Mouse (Mus musculus) right cerebral cortex, postnatal 10 days (tissue): ENCODE data around the gene B4galnt4.

Source experiments
- DNase-seq, 2 experiments: peaks; one replicate each; pipeline ENCODE4 v3.0.0; 2021; ENCODE audit warnings: low spot score in 2 of 2

The B4galnt4 gene

DNA sequence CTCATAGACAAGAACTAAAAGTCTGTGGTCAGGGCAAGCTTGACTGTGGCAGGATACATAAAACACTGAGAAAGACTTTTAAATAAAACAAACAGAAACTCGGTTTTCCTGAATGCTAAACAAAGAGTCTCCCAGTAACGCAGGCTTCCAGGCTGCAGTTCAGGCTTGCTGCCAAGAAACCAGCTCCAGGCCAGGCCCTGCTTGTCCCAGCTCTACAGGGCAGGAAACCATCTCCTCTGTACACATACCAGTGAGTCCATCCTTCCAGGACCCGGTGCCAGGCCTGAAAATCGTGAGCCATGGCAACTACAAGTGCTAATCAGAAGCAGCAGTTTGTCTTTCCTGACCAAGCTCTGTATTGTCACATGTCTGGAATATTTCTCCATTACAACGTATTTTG lies 19.2 kb upstream of the B4galnt4 start:
- peak; percentile 69 to 74 for DNase-seq

DNA sequence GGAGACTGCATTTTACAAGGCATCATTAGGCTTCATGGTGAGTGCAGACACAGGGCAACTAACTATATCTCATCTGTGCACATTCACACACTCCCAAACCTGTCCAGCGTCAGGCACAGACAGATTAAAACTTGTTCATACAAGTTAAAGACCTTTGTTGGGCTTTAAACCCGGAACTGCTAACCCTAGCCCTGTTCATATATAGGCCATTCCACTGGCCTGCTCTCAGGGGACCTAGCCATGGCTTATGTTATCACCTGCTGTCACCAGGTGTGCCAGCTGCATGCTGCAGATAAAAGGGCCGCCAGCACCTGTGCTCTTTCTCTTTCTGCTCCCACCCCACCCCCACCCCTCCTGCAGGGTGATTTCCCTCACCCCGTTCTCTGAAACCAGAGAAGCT lies 18.4 kb upstream of the B4galnt4 start:
- no peak for DNase-seq

DNA sequence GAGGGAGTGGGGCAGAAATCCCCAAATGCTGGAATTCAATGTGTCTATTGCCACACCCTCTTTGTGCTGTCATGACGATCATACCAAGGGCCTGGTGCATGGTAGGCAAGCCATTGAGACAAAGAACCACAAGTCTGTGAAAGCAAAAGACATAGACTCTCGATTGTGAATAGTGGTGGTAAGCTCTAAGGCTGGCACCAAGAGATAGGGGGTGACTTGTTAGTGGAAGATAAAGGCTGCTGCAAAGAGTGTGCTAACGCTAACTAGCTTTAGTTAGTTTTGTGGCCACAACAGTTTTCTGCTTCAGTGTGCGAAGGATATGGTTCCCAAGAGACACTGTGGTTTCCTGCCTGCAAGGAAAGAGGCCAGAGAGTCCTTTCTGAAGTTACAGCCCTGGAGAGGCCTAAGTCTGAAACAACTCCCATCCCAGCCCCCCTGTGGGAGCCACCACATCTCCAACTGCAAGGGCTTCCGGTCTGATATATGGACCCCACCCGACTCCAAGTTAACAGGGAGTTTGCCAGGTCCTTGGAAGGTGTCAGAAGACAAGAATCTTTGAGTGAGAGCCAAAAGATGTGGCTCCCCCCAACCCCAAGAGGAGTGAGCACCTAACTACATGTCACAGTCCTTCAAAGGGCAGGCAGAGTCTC lies 13.8 kb upstream of the B4galnt4 start:
- no peak for DNase-seq

DNA sequence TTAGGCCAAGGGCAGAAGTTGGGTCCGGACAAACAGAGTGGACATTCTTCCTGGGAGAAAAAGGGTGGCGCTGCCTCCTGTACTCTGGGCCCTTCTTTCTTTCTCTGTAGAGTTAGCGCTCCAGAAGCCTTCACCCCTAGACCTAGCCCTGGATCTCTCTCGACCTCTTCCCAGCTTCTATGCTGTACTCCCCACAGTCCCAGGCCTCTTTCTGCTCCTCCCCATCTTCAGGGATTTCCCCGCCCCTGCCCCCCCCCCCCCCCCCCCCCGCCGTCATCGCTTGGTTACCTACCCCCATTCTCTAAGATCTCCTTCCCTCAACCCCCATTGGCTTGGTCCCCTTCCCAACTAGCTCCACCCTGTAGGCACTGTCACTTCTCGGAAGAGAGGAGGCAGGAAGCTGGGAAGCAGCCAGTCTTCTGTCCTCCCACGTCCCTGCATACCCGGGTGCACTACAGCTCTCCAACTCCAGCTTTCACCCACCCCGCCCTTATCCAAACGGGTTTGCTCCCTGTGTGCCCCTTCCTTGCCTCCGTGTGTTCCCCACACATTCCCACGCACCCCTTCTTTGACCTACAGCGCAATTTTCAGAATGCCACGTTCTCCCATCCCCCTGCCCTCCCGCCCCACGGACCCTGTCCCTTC lies 13.2 kb upstream of the B4galnt4 start:
- peak; percentile 84 to 90 for DNase-seq

DNA sequence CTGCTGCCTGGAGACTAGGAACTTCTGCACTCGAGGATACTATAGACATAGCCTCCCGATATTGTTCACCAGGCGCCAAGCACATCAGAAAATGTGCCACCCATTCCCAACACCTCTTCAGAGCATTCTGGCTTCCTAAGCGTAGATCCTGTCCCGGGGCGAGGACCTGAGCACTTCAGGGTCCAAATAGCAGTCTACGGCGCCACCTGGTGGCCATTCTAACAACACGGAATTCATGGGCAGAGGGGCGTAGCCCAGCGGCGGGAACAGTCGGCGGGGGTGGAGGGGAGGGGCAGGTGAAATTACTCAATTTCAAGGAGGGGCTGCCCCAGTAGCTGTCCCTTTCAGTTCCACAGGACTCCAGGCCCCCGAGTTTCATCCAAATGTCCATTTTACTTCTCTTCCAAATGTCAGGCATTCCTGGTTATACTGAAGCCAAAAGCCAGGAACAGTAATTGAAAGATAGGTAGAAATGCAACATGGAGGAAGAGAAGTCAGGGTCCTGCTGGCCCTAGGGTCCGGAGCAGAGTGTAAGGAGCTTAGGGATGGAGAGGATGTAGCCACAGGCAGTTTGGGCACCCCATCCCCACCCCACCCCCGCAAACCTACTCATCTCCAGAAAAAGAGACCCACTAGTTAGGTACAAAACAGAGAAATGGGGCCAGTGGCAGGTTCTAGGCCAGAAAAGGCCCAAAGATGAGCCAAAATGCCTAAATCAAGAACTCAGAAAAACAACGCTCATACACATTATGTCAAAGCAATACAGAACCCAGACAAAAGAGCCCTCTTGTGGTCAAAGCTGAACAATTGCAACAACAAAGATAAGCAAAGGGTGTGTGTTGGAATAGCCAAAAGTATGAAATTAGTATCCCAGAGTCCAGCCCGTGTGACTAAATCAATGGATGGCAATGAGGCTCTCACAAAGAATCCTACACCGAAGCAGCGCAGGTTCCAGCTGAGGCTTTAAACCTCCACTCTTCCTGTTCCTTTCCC lies 12.4 kb upstream of the B4galnt4 start:
- DNase-seq = peak; percentile 92 to 94

DNA sequence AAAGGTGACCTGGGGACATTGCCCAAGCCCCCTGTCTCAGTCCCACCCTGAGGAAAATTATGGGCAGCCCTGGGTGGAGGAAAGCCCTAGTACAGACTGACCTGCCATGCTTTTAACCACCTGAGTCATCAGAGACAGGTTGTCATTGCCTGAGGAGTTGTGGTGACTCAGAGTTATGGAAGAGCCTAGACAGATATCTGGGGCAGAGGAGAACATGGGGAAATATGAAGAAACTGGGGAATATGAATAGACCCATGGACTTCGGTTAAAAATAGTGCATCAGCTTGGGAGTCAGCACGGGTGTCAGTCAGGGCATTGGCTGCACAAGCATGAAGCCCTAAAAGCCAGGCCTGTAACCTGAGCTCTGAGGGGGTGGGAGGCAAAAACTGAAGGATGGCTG lies 11.6 kb upstream of the B4galnt4 start:
- DNase-seq = no peak

DNA sequence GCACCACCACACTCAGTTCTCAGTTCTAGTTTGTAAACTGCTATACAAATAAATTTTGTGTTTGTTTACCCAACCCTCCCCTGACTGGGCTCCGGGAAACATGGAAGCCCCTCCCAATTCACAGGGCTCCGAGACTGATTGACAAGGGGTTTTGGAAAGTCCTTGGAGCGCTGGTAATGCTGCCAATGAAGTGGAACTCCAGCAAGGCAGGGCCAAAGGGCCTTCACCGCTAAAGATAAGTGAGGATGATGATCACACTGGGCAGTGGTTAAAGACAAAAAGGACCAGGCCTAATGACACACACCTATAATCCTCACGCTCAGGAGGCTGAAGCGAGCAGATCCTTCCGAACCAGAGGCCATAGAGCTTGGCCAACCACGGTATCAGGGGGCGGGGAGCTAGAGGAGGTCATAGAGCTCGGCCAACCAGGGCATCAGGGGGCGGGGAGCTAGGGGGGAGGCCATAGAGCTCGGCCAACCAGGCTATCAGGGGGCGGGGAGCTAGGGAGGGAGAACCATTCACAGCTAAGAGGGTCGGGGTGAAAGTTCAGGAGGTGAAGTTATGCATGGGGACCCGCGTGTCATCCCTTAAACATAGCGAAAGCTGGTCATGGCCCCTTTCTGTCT lies 9.7 kb upstream of the B4galnt4 start:
- DNase-seq = no peak

DNA sequence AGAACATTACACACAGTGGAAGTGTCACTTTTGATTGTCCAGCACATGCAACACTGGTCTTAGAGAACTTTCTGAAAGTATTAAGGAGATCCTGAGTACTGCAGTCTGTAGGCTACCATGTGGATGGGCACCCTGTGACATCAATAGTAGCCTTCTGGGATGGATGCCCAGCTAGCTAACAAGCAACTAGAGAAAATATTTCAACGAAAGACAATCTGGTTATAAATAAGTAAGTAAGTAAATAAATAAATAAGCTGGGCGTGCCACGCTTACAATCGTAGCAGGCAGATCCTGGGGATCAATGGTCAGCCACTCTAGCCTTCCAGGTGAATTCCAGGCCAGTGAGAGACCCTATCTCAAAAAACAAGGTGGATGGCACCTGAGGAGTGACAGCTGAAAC lies 8.9 kb upstream of the B4galnt4 start:
- no peak for DNase-seq

DNA sequence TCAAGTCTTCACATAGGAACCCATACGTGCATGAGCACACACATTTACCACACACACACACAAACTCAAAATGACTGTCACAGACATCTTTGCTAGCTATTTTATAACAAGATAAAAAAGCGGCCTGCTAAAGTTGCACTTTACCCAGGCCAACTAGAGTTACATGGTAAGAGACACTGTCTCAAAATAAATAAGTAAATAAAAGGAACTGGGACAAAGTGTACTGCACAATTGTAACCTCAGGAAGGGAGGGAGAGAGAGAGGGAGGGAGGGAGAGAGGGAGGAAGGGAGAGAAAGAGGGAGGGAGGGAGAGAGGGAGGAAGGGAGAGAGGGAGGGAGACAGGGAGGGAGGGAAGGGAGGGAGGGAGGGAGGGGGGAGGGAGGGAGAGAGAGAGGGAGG lies 8.5 kb upstream of the B4galnt4 start:
- no peak for DNase-seq

DNA sequence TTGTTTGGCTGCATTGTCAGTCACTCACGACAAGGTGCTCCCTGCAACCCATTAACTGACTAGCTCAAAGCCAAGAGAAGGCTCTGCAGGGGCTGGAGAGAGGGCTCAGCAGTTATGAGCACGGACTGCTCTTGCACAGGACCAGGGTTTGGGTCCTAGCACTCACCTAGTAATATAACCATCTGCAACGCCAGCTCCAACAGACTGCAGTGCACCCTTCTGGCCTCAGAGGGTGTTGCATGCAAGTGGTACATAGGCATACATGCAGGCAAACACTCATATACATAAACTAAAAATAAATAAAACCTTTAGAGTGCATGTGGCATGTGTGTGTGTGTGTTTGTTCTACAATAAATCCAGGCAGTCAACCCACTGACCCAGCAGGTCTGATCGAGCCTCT lies 5.1 kb upstream of the B4galnt4 start:
- DNase-seq = no peak

DNA sequence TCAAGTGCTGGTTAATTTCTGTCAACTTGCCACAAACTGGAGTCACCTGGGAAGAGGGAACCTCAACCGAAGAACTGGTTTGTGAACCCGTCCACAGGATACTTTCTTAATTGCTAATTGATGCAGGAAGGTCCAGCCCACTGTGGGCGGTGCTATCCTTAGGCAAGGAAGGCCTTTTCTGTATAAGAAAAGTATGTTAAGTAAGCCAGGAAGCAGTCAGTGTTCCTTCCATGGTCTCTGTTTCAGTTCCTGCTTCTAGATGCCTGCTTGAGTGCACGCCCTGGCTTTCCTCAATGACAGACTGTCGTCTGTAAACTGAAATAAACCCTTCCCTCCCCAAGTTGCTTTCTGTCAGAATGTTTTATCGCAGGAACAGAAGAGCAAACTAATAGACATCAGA lies 3.9 kb upstream of the B4galnt4 start:
- no peak for DNase-seq

DNA sequence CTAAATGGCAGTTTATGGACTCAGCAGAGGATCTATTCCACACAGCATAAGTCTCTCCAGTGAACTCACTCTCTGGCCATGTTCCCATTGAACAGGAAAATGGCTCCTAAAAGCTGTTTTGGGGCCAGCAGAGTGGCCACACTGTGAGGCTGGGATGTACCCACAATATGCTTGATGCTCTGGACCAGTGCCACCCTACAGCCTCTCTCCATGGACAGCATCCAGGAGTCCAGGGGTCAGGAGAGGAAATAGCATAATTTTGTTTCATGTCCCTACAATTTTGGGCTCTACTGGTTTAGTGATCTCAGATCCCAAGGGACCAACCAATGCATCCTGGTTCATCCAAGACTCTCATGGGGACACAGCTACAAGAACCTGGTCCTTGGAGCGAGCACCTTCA lies 3.4 kb upstream of the B4galnt4 start:
- no peak for DNase-seq

DNA sequence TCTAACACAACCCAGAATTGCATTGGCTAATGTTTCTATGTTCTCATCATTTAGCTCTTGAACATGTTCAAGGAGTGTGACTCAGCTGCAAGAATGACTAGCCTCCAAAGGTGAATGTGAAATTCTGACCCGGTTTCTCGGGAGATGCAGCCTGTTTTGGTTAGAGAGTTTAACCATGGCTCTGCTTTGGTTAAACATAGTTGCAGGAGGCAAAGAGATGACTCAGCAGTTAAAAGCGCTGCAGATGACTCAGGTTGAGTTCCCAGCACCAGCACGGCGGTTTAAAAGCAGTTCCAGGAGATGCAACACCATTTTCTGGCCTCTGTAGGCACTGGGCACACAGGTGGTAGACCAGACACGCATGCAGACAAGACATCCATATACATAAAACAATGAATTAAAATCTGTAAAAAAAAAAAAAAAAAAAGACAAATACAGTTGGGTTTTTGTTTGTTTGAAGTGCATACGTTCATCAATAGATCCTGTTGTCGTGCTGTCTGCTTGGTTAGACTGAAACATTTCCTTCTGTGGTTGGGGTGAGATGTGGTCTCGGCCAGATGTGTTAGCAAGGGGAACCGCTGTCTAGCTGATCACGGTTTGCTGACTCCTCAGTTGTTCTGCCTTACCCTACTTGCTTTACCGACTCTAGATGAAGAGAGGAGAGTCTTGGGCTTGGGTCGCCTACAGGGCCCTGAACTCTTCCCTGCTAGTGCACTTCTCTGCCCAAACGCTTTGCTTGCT lies 2.1 kb upstream of the B4galnt4 start:
- DNase-seq = no peak

DNA sequence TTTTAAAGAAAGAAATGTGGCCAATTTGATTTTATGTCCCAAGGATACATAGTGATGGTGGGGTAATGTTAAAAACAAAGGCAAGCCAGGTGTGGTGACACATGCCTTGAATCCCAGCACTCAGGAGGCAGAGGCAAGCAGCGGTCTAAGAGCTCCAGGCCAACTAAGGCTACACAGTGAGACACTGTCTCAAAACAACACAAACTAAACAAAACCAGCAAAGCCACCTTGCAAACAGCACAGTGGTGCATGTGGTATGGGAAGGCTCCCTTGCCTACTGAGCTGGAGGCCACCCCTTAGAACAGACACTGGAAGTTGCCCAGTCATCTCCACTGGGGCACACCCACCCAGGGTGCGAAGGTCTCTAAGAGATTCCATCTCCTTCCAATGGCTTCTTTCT lies 975 bp upstream of the B4galnt4 start:
- no peak for DNase-seq

DNA sequence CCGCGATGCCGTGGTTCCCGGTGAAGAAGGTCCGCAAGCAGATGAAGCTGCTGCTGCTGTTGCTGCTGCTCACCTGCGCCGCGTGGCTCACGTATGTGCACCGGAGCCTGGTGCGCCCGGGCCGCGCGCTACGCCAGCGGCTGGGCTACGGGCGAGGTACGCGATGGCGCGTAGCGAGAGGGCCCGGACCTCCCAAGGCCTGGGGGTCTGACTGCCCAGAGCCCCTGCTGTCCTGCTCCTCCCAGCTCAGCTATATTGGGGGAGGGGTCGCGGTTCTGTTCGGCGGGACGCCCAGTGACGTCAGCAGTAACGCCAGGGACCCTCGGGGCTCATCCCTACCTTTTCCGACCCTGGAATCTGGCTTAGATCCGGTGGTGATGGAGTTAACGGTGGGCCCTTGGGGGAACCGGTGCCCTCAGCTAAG lies 377 bp downstream of the B4galnt4 start:
- peak; percentile 64 to 65 for DNase-seq

DNA sequence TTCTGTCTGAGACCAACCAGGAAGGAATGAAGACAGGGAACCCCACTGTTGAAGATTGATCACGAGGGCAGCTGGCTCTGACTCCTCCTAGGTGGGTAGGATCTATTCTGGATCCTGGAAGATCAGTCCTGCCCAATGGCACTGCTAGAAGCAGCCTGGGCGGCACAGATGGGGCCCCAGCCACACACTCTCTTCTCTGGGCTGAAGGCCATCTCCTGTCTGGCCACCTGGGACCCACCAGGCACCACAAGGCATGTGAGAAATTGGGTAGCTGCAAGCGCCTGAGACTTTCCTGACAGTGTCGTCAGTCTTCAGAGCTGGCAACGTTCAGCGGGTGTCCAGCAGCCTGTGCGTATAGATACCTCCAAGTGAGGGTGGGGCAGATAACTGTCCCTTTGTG lies 1.6 kb downstream of the B4galnt4 start:
- DNase-seq = peak in 1 of 2 experiments; percentile 57

DNA sequence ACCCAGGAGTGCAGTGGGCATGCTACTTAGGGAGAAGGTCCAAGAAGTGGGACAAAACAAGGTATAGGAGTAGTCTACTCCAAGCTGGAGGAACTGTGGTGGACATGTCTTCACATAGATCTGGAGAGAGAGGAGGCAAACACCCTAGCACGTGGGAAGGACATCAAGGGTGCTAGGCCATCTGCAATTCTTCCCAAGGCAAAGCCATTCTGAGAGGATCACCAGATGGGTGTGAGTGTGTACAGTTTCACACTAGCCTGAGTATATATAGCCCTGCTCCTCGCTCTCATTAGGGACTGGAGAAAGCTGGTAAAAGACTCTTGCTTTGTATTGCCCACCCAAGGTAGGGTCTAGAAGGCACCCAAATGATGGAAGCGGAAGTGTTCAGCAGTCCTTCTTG lies 2.4 kb downstream of the B4galnt4 start:
- peak in 1 of 2 experiments; percentile 59 for DNase-seq

DNA sequence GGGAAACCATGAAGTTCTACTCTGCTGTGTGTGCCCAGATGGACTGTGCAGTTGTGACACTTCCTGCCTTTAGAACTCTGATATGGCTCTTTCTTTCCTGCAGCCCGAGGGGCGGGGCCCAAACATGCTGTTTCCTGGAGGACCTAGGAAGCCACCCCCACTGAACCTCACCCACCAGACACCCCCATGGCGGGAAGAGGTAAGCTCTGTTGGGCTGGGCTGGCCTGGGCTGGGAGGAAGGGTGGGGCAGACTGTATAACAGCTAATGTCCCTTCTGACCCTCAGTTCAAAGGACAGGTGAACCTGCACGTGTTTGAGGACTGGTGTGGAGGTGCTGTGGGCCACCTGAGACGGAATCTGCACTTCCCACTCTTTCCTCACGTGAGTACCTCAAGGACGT lies 3.3 kb downstream of the B4galnt4 start:
- DNase-seq = no peak

DNA sequence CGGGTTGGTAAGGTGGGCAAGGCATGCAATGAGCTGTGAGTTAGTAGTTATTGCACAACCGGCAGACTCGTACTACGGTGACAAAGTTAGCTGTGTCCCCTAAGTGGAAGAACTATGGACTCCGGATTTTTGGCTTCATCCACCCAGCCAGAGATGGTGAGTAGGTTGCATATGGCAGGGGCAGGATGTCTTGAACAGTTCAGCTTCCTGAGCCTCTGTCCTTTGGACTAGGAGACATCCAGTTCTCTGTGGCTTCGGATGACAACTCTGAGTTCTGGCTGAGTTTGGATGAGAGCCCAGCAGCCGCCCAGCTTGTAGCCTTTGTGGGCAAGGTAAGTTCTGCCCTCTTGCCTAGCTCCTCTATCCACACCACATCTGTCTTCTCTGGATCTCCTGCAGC lies 3.7 kb downstream of the B4galnt4 start:
- no peak for DNase-seq

DNA sequence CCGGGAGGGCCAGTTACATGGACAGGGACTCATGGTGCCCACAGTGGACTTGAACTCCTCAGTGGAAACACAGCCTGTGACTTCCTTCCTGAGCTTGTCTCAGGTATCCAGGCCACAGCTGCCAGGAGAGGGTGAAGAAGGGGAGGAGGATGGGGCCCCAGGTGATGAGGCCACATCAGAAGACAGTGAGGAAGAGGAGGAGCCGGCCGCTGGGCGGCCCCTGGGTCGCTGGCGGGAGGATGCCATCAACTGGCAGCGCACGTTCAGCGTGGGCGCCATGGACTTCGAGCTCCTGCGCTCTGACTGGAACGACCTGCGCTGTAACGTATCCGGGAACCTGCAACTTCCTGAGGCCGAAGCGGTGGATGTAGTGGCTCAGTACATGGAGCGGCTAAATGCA lies 7.4 kb downstream of the B4galnt4 start:
- DNase-seq = peak in 1 of 2 experiments; percentile 46
